Mouse (Mus musculus) megakaryocyte-erythroid progenitor cell, adult 5 weeks (primary cell): ENCODE measurements around the gene Defa28. TPM values are rescaled to one million over a fixed set of nuclear protein-coding genes. Genes with fewer than 3 reads are reported as not detected.

ENCODE experiments used
- polyA plus RNA-seq: library from polyadenylated mRNA; stranded (reverse); fragments of >175 nt; gene quantifications from 2 replicates; pipeline ENCODE4 v1.2.3, GENCODE M21; 2012

Gene Defa28
- polyA plus RNA-seq: not detected in 2 replicates

GRCm38 (mm10) chr8:21582706-21583105, at the start of gene Defa28:
TSS of gene Defa28 (plus strand) at chr8:21583006.

DNA sequence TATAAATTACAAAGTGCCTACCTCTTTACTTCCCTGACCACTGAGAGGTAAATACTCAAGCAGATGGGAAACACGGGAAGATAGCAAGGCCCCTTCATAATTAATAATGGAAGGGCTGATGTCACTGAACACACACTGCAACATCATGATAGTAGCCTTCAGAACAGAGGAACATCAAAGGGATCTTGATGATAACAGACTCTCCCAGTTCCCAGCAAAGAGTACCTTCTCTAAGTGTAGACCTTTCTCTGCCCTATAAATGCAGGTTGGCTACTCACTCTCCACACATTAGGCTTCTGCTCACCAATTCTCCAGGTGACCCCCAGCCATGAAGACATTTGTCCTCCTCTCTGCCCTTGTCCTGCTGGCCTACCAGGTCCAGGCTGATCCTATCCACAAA, 17.7 kb upstream of the Defa28 start, which contains the start of gene Defa37:
Gene Defa37, plus strand, starts transcription at position 301 of the 400 bp plus-strand sequence.

DNA sequence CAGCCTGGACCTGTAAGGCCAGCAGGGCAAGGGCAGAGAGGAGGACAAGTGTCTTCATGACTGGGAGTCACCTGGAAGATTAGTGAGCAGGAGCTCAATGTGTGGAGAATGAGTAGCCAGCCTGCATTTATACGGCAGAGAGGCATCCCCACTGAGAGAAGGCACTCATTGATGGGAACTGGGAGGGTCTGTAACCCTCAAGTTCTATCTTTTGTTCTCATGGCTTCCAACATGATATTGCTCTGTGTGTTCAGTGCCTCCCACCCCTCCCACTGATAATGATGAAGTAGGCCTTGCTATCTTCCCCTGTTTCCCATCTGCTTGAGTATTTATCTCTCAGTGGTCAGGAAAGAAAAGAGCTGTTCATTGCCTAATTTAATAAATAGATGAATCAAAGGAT, 11.6 kb downstream of the Defa28 start, which contains the start of gene Gm7861:
Gene Gm7861, minus strand, starts transcription at position 101 of the 400 bp plus-strand sequence.

DNA sequence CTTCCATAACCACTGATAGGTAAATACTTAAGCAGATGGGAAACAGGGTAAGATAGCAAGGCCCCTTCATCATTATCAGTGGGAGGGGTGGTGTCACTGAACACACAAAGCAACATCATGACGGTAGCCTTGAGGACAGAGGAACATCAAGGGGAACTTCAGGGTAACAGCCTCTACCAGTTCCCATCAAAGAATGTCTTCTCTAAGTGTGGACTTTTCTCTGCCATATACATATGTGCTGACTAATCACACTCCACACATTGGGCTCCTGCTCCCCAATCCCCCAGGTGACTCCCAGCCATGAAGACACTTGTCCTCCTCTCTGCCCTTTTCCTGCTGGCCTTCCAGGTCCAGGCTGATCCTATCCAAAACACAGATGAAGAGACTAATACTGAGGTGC, 35.1 kb downstream of the Defa28 start, which contains the start of gene Defa26:
Gene Defa26, plus strand, starts transcription at position 301 of the 400 bp plus-strand sequence.

Other genes starting within 250 kb of the Defa28 start
- not detected in 2 replicates for gene Defa2, start 204.5 kb upstream of the Defa28 start, polyA plus RNA-seq
- gene Defa33, start 191.2 kb upstream of the Defa28 start, polyA plus RNA-seq: not detected in 2 replicates
- gene Defa36, start 155.6 kb upstream of the Defa28 start, polyA plus RNA-seq: not detected in 2 replicates
- gene Gm7849, start 126.4 kb upstream of the Defa28 start, polyA plus RNA-seq: not detected in 2 replicates
- not detected in 2 replicates for gene Defa20, start 73.7 kb upstream of the Defa28 start, polyA plus RNA-seq
- not detected in 2 replicates for gene Defa32, start 54.0 kb upstream of the Defa28 start, polyA plus RNA-seq
- not detected in 2 replicates for gene Defa37, start 17.6 kb upstream of the Defa28 start, polyA plus RNA-seq
- gene Gm7861, start 11.5 kb downstream of the Defa28 start, polyA plus RNA-seq: not detected in 2 replicates
- not detected in 2 replicates for gene Defa26, start 35.2 kb downstream of the Defa28 start, polyA plus RNA-seq
- not detected in 2 replicates for gene Defa17, start 72.8 kb downstream of the Defa28 start, polyA plus RNA-seq
- not detected in 2 replicates for gene Defa34, start 82.8 kb downstream of the Defa28 start, polyA plus RNA-seq
- gene AY761184, start 120.6 kb downstream of the Defa28 start, polyA plus RNA-seq: not detected in 2 replicates
- not detected in 2 replicates for gene Defa24, start 151.5 kb downstream of the Defa28 start, polyA plus RNA-seq
- gene Defb50, start 240.5 kb downstream of the Defa28 start, polyA plus RNA-seq: not detected in 2 replicates